Mouse (Mus musculus) myocyte (in vitro differentiated cells): ENCODE measurements around the gene Dnajc25.

Experiments used
- MAX ChIP-seq: IDR thresholded peaks from one replicate; pipeline ENCODE4 v1.6.1; 2011; ENCODE audit warnings: low read depth, mild to moderate bottlenecking, control low read depth
- POLR2A ChIP-seq: IDR thresholded peaks from one replicate; pipeline ENCODE4 v1.6.1; 2011; ENCODE audit warnings: low read depth, mild to moderate bottlenecking, control low read depth, moderate library complexity; ENCODE audit not compliant: insufficient read length
- REST ChIP-seq: IDR thresholded peaks from one replicate; pipeline ENCODE4 v1.6.1; 2011; ENCODE audit warnings: mild to moderate bottlenecking, control low read depth, moderate library complexity; ENCODE audit not compliant: insufficient read depth, insufficient read length
- SRF ChIP-seq: IDR thresholded peaks from one replicate; pipeline ENCODE4 v1.6.1; 2011; ENCODE audit warnings: low read depth; ENCODE audit not compliant: control insufficient read depth, insufficient read length
- USF1 ChIP-seq: IDR thresholded peaks from one replicate; pipeline ENCODE4 v1.6.1; 2011; ENCODE audit warnings: low read depth, mild to moderate bottlenecking, control low read depth, moderate library complexity

DNA sequence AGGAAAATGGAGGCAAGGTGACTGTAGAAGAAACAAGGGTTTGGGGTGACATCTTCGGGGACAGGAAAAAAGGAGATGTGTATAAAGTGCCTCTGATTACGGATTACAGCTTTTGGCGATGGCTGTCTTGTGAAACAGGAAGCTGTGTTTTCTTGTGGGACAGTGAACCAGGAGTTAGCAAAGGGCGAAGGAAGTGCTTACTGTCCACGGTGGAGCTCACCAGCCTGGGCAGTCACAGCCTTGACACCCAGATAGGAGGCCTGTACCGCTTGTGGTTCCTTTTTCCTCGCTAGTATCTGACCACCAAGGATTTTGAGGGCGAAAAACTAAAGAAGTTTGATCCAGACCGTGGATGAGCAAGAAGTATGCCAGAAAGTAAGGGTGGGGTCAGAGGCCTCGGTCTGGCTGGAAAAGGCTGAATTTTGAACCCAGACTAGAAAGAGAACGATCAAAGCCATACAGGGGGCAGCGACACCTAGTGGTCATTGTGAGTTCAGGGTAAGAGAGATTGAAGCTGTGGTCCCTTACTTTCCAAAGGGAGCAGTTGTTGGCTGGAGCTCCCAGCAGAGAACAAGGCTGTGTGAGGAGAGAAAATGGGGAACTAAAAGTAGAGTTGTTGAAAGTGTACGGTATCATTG is 41.7 kb downstream of the Dnajc25 start:
- TF ChIP-seq MAX (no peak), POLR2A (peak; percentile 26), SRF (no peak), USF1 (no peak), REST (no peak)
